Mouse (Mus musculus): ENCODE data around the gene Pde6c.

The Pde6c gene

DNA sequence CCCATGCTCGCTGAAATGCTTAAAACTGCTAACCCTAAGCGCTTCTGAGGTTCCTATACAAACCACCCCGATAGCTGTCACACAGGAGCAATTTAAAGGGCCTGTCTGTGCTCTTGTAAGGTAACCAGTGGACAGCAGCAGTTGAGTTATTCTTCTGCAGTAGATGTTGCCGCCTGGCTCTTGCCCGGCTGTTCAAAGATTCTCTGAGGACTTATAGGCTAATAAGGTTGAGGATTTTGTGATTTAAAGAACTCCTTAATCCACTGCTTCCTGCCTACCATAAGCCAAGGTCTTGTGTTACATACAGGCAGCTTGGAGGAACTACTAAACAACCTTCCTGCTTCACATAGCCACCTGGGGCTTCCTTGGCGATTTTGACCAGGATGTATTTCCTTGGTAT, at the start of gene Pde6c:
Gene Pde6c (plus strand): TSS at position 301 of the 400 bp plus-strand sequence.
- no peak for DNase-seq

DNA sequence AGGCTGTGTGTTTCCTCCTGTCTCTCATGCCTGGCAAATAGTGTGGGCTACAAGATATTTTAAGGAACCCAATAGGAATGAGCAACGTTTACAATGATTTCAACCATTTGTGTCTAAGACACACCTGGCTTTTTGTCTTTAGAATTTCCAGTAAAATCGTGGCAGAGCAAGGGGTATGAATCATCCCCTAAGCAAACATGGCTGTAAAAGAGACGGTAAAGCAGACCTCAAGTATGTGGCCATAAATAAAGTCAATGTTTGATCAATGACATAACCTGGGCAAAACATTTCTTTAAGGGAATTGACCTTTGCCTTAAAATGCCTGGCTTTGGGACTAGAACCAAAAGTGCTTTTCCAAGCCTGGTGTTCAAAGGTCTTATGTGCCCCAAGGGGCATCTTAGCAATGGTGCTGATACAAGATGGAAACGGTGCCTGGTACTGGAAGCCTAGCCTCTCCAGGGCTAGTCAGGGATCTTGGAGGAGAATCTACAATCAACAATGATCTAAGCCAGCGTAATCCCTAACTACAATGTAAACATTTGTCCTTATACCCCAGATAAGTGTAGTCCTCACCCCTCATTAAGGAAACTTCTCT, 49.6 kb upstream of the Pde6c start:
- no peak for DNase-seq

GRCm38 (mm10) chr19:38085841-38086240, 46.7 kb upstream of the Pde6c start:
- no peak for DNase-seq

DNA sequence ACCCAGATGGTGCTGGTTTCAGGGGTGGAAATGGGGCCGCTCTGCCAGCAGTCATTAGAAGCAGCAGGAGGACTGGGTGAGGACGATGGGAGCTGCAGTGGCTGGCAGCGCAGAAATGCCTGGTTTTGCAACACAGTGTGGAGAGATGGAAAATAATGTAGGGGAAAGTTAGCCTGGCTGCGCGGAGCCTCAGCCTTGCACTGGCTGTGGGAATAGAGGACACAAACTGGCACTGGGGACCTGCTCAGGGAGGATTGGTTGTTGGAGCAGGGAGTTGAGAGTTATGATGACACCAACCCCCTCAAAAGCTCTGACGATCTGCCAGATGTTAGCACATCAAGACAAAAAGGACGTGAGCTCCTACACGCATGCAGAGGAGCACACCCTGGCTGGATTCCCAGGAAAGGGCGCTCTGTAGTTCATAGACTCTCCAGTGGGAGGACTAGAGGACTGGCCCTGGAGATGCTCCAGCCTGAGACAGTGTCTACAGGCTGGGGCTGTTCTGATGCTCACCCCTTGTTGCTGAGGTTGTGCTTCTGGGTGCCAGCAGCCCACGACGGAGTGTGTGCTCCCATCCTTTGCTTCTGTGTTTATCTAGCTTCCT, 45.5 kb upstream of the Pde6c start:
- DNase-seq = no peak

- no peak for DNase-seq
Observed at GRCm38 (mm10) chr19:38089358-38089757, 43.2 kb upstream of the Pde6c start.

GRCm38 (mm10) chr19:38091512-38091985, 41.0 kb upstream of the Pde6c start:
- no peak for DNase-seq

- DNase-seq = no peak
Observed at GRCm38 (mm10) chr19:38096231-38096630, 36.4 kb upstream of the Pde6c start.

DNA sequence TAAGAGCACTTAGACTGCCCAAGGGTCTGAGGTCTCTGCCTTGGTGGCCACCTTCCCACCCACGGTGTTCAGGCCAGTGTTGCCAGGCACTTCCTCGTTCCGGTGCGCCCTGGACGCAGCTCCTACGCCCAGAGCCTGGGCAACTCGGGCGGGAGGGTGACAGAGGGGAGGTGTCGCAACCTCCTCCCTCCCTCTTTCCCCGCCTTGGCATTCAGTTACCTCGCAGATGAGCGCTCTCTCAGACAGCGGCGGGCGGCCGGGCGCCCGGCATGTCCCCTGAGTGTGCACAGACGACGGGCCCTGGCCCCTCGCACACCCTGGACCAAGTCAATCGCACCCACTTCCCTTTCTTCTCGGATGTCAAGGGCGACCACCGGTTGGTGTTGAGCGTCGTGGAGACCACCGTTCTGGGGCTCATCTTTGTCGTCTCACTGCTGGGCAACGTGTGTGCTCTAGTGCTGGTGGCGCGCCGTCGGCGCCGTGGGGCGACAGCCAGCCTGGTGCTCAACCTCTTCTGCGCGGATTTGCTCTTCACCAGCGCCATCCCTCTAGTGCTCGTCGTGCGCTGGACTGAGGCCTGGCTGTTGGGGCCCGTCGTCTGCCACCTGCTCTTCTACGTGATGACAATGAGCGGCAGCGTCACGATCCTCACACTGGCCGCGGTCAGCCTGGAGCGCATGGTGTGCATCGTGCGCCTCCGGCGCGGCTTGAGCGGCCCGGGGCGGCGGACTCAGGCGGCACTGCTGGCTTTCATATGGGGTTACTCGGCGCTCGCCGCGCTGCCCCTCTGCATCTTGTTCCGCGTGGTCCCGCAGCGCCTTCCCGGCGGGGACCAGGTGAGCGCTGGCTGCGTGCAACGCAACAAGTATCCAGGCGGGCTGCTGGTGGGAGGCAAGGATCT, 35.5 kb upstream of the Pde6c start, which contains the start of gene Ffar4:
Gene Ffar4 (plus strand): TSS at position 214 of the 901 bp plus-strand sequence.
- no peak for DNase-seq

GRCm38 (mm10) chr19:38107871-38108270, 24.7 kb upstream of the Pde6c start:
- no peak for DNase-seq

GRCm38 (mm10) chr19:38109506-38110242, 22.9 kb upstream of the Pde6c start:
- DNase-seq = no peak

GRCm38 (mm10) chr19:38111056-38111455, 21.5 kb upstream of the Pde6c start:
- DNase-seq = no peak

DNA sequence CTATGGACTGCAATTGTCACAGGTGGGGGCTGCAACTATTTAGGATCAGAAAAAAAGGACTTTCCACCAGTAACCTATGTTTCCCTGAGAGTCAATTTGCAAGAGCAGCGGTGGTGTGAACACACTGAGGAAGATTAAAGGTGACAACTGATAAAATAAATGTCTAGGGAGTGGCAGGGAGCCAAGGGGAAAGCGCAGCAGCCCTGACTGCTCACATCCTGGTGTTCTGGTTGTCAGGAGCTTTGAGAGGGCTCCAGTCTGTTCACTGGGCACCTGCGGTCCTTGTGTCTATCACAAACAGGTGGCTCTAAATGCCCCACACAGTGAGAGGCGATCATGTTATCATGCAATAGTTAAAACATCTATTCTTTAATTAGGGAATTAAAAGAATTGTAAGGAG, 20.0 kb upstream of the Pde6c start:
- no peak for DNase-seq

DNA sequence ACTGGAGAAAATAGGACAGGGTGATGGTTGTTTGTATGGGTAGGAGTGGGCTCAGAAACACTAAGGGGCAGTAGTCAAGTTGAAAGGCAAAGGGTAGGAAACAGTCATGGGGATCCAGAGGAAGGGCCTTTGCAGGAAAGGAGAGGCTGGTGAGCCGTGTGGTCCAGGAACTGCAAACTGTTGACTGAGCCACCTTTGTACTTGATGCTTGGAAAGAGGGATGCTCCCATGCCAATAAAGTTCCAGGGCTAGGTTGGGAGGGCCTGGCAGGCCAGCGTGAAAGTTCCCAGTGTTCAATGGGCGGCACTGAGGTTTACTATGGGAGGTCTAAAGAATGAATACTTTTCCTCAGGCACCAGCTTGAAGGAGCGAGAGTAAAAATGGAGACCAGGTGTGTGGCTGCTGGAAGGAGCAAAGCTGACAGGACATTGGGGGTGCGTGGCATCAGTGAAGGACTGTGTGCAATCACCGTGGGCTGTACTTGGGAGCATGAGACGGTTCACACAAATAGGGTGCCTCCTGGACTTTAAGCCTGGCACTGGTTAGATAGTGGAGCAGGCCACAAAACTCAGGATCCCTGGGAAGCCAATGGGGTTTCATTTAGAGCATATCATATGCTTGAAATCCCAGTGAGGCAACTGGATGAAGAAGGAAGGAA, 17.6 kb upstream of the Pde6c start:
- DNase-seq = no peak

GRCm38 (mm10) chr19:38120123-38120760, 12.3 kb upstream of the Pde6c start:
- DNase-seq = no peak

DNA sequence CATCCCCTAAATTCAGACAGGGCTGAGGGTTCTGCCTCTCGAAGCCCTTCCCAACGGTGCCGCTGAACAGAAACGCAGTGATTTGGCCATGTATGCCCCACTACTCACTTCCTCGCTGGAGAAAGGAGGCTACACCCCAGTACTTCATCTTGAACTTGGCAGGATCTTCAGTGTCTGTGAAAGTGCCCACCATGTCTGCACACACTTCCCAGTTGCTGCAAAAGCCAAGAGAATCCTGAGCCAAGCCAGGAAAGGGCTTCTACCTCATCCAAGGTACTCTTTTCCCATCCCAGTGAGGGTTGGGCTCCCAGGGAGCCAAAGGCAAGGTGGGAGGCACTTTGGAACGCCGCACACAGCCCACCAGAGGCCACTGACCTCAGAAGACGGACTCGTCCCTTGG, 8.7 kb upstream of the Pde6c start:
- no peak for DNase-seq

- no peak for DNase-seq
Observed at GRCm38 (mm10) chr19:38124401-38125218, 8.0 kb upstream of the Pde6c start.

DNA sequence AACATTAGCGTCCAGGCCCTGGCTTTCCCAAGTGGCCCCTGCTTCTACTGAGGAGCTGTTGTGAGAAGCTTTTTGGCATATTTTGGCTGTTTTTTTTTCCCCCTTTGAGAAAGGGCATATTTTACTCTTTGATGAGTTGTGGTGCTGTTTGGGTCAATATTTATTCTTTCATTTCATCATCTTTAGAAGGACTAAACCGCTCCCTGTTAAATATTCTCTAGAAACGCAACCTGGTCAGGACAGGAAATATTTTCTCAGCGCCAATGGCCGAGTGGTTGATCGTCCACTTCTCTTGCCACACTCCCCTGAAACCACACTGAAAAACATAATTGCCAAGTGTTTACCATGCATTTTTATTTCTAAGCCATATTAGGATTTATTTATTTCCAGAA, 7.4 kb upstream of the Pde6c start, which contains the start of gene Rbp4:
Gene Rbp4 (minus strand): TSS at position 63 of the 392 bp plus-strand sequence.
- no peak for DNase-seq

DNA sequence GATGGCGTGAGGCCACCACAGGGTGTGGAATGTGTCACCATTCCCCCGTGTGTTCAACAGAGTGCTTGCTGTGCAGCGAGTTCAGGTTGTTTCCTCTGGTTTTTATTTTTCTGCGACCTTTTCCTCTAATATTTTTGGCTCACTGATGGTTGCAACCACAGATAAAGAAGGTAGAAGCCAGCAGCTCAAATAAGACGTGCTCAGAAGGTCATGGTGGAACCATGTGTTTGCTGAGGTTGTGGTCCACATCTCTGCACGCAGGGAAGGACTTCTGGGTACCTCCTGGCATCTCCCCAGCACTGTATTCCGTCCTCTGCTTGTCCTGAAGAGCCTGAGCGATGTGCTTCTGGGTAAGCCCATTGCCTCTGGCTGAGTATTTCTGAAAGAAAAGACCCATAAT, 5.9 kb upstream of the Pde6c start:
- no peak for DNase-seq

GRCm38 (mm10) chr19:38133986-38134385, 1.4 kb downstream of the Pde6c start:
- no peak for DNase-seq

- DNase-seq = no peak
Observed at GRCm38 (mm10) chr19:38134806-38135205, 2.2 kb downstream of the Pde6c start.
